Mouse (Mus musculus) B cell, adult 2 months (primary cell): Measurements from ENCODE around the gene Rhox10.
"Not testable (repeated sequence)": the region's sequence is repeated elsewhere in the genome, so short reads cannot be mapped to it uniquely, and the experiment has no call there.

Experiments used
- DNase-seq, 2 experiments: peaks; one replicate each; pipeline ENCODE4 v3.0.0; 2022

Rhox10 gene

DNA sequence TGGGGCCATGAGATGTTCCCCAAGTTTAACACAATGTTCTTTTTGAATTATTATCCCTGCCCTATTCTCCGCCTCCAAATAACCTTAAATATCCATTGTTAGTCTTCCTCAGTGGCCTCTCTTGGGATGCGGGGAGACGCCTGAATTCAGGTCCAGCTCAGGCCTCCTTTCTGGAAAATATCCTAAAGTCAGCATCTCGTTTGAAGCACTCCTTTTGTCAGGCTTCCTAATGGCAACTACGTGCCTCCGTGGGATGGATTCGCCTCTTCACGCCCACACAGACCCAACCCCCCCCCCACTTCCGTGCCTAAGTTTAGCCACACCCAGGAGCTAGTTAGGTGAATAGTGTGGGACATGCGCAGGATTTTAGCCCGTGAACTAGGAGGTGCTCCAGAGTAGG, at the start of gene Rhox10:
Gene Rhox10, plus strand, starts transcription at position 301 of the 400 bp plus-strand sequence.
- no peak for DNase-seq

DNA sequence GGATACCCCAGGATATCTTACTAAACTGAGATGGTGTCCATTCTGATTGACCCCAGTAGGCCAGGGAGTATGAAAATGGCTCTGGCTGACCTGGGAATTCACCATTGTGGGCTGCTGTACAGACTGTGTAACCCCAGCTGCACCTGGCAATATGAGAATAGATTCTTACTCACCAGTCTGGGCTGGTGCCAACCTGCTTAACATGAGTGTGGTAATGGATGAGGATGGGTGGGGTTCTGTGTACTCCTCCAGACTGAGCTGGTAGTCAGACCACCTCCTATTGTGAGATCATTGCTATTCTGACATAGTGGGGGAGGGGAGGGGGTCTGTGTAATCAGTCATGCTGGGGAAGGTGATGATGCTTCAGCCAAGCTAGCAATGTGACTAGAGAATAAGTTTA, 47.7 kb upstream of the Rhox10 start, which contains the start of gene Btg1-ps1:
Gene Btg1-ps1, minus strand, starts transcription at position 219 of the 400 bp plus-strand sequence.
- DNase-seq: not testable (repeated sequence)

DNA sequence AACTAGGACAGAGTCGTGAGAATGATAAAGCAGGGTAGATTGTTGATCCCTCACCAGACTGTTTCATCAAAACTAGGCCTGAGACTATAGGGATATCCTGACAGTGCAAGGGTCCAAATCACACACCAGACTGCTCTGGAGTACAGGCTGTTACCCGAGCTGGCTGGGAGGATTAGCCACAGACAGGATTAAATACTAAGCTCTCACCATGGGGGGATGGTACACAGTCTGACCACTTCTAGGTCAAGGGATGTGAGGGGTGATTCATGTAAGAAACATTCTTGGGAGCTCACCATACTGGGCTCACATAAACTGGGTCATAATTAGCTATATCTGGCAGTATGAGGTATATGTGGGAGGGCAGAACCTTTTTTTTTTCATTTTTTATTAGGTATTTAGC, 32.4 kb upstream of the Rhox10 start:
- DNase-seq: no peak

DNA sequence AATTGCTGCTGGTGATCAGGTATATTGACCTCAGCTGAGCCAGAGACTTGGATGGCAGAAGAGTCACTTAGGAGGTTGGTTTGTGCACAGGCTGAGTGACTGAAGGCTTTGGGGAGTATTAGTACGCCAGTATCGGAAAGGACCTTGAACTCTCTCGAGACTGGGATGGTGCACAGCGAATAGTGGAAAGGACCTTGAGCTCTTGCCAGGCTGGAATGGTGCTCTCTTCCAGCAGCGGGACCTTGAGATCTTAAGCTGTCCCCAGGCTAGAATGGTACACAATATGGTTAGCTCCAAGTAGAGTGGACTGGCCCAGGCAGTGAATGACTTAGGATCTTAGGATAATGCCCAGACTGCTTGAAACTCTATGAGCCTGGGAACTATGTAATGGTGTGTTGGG, 26.6 kb upstream of the Rhox10 start:
- DNase-seq: no peak

DNA sequence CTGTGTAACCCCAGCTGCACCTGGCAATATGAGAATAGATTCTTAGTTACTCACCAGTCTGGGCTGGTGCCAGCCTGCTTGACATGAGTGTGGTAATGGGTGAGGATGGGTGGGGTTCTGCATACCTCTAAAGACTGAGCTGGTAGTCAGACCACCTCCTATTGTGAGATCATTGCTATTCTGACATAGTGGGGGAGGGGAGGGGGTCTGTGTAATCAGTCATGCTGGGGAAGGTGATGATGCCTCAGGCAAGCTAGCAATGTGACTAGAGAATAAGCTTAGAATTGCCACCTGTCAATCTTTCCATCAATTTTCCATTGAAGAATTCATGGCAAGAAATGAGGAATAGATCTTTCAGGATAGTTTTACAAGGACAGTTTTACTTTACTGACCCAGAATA, 23.3 kb upstream of the Rhox10 start, which contains the start of gene Btg1-ps2:
Gene Btg1-ps2, minus strand, starts transcription at position 101 of the 400 bp plus-strand sequence.
- DNase-seq: not testable (repeated sequence)

DNA sequence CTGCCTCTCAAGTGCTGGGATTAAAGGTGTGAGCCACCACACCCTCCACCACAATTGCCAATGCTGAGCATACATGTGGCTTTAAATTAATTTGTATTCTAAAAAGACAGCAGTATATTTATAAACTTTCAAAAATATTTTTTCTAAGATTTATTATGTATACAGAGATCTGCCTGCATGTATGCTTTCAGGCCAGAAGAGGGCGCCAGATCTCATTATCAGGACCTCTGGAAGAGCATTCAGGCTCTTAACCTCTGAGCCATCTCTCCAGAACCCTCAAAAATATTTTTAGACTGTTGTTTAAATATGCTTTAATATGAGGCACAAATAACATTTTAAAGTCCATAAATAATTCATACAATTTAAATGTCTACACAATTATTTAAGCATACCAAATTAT, 4.7 kb upstream of the Rhox10 start:
- DNase-seq: peak; percentile 15 to 16

DNA sequence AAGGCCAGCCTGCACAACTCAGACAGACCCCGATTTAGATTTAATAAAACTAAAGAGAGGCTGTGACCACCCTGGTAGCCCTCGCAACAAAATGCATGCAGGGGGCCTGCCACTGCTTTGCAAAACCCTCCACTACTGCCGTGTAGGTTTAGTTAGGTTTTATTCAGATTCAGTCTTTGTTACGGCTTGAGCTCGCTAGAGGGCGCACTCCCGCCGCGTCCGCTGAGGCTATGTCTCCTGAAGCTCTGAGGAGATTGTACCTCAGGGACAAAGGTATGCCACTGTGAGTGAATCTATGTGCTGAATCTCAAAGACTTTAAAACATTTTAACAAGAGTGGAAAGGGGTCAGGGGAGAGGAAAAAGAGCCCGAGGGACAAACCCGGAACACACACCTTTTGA, 18.0 kb downstream of the Rhox10 start:
- peak; percentile 60 to 62 for DNase-seq

DNA sequence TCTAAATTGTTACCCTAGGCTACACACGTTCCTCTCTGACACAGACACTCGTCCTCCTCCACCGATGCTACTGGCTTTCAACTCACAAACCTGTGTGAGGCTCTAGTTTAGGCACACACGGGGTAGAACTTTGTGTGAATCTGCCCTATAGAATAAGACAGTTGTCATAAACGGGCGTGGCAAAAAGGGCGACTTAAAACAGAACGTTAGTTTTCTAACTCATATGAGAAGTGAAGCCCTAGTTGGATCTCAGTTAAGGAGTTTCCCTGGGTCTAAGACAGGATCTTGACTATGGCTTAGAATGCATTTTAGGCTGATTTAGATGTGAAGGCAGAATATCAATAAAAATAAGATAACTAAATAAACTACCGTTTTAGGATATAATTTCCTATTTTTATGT, 18.8 kb downstream of the Rhox10 start, which contains the start of gene Rhox11:
Gene Rhox11, minus strand, starts transcription at position 101 of the 400 bp plus-strand sequence.
- no peak for DNase-seq

DNA sequence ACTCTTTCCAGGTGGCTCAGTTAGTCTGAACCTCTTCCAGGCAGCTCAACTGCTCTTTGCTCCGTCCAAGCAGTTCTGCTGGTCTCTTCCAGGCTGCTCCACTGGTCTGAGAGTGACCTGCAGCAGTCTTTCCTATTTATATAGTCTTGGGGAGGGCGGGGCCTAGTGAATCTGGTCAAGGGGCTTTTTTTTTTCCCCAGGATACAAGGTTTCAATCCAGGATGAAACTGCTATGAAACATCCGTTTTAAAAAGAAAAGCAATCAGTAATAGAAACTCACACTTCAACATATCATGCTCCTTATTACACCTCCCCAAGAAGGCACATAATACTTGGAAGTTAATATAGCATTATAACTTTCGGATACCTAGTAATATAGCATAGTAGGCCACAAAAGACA, 44.5 kb downstream of the Rhox10 start, which contains the start of gene Rhox12:
Gene Rhox12, minus strand, starts transcription at position 101 of the 400 bp plus-strand sequence.
- DNase-seq: no peak

DNA sequence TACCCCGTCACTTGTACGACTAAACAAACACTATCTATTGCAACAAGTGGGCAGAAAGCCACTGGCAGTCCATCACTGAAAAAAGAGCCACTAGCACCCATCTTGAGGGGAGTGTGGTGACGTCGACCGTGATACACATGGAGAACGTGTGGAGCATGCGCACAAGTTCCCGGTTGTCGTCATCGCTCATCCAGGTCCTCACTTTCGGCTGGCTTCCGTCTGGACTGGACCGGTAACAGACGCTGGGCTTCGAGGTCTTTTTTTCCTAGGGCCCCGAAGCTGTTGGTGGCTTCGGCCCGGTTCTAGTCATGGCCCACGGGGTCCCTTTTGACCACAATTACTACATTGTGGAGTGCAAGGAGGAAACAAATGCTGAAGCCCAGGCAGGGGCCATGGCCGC, 54.7 kb downstream of the Rhox10 start, which contains the start of gene Rhox13:
Gene Rhox13, plus strand, starts transcription at position 238 of the 400 bp plus-strand sequence.
- no peak for DNase-seq
